Mouse (Mus musculus) embryonic facial prominence, embryonic 10.5 days (tissue): ENCODE results near the gene Rps6ka2. TPM values are rescaled to one million over a fixed set of nuclear protein-coding genes. Genes with fewer than 3 reads are reported as not detected.

ENCODE experiments used
- DNase-seq: peaks from one replicate; pipeline ENCODE4 v3.0.0-alpha.2; 2017; ENCODE audit warnings: low spot score
- H3K27ac ChIP-seq: fragments of 300-500 bp; sonication (generic); replicated peaks from 2 replicates; pipeline ENCODE4 v1.5.1; 2016; ENCODE audit warnings: mild to moderate bottlenecking
- H3K27me3 ChIP-seq: fragments of 300-500 bp; sonication (generic); replicated peaks from 2 replicates; pipeline ENCODE4 v1.6.1; 2016; ENCODE audit warnings: low read depth, mild to moderate bottlenecking; ENCODE audit not compliant: poor library complexity, severe bottlenecking
- H3K36me3 ChIP-seq: fragments of 300-500 bp; sonication (generic); replicated peaks from 2 replicates; pipeline ENCODE4 v1.6.1; 2016; ENCODE audit warnings: mild to moderate bottlenecking, moderate library complexity
- H3K4me1 ChIP-seq: fragments of 300-500 bp; sonication (generic); 2 replicates; pipeline ENCODE4 v1.6.1; 2016
- H3K4me3 ChIP-seq: fragments of 300-500 bp; sonication (generic); 2 replicates; pipeline ENCODE4 v1.5.1; 2016; ENCODE audit warnings: mild to moderate bottlenecking, moderate library complexity
- H3K9me3 ChIP-seq: fragments of 300-500 bp; sonication (generic); 2 replicates; pipeline ENCODE4 v1.6.1; 2016; ENCODE audit warnings: mild to moderate bottlenecking
- WGBS: fragments of 180-500 bp; shearing (Covaris S2); methylation state at CpG from one replicate; pipeline ENCODE4 v1.1.7; 2016; 5-methylcytosine and 5-hydroxymethylcytosine counted together
- polyA plus RNA-seq: library from polyadenylated mRNA; unstranded; fragments of >200 nt; fragmentation: Nextera tagmentation; extraction: Ambion mirVana; gene quantifications from 2 replicates; pipeline ENCODE4 v1.2.1, GENCODE M21; 2016

Rps6ka2 gene
- polyA plus RNA-seq, 1 experiment from 2014 or later = 27.7 TPM

GRCm38 (mm10) chr17:7240526-7240925 is 70.6 kb downstream of the Rps6ka2 start:
- Histone ChIP-seq H3K4me1 (peaks cover 3% of the 10 kb centered on the region; the same call in 1 of the 2 replicates), H3K36me3 (peaks cover 33% of the 10 kb centered on the region), H3K27me3 (no peaks in the 10 kb centered on the region), H3K4me3 (no peak overlapping the region), H3K9me3 (0 out of 2 replicates have a peak, but pooled peaks cover 4% of the 10 kb centered on the region), H3K27ac (no peak overlapping the region)
- WGBS = 82% methylated on average over 4 of the region's 4 CpGs
- no peak for DNase-seq

GRCm38 (mm10) chr17:7245078-7245477 is 75.2 kb downstream of the Rps6ka2 start:
- WGBS = 92% methylated on average over 6 of the region's 6 CpGs
- DNase-seq = no peak
- no peaks in the 10 kb centered on the region for H3K27me3 ChIP-seq
- H3K4me3 ChIP-seq = no peak overlapping the region
- no peaks in the 10 kb centered on the region; the same call in 1 of the 2 replicates for H3K4me1 ChIP-seq
- H3K27ac ChIP-seq = no peak overlapping the region; the same call in 1 of the 2 replicates
- peaks cover 20% of the 10 kb centered on the region for H3K36me3 ChIP-seq
- H3K9me3 ChIP-seq = no peaks in the 10 kb centered on the region

- Histone ChIP-seq H3K36me3 (peaks cover 33% of the 10 kb centered on the region), H3K4me1 (no peaks in the 10 kb centered on the region), H3K4me3 (no peak overlapping the region), H3K27ac (no peak overlapping the region), H3K27me3 (no peaks in the 10 kb centered on the region), H3K9me3 (no peaks in the 10 kb centered on the region)
- 71% methylated on average over 6 of the region's 6 CpGs for WGBS
- DNase-seq = no peak
Measured at GRCm38 (mm10) chr17:7246893-7247556, 77.1 kb downstream of the Rps6ka2 start.

DNA sequence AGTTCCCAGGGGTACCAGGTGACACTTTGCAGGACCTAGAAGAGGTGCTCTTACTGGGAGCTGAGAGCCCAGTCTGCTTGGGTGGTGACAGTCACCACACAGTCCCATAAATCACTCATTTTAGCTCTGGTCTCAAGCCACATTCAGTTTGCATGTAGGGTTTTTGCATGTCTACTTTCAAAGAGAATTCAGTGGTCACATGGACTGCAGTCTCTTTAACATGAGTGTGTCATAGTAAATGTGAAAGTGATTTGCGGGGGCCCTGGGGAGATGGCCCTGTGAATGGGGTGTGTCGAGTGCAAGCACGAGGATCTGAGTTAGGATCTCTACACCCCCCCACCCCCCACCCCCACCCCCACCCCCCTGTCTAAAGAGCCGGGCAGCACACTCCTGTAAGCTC is 80.5 kb downstream of the Rps6ka2 start:
- H3K27me3 ChIP-seq = no peaks in the 10 kb centered on the region
- DNase-seq = no peak
- no peaks in the 10 kb centered on the region for H3K4me1 ChIP-seq
- peaks cover 49% of the 10 kb centered on the region for H3K36me3 ChIP-seq
- 86% methylated on average over 4 of the region's 4 CpGs for WGBS
- no peak overlapping the region for H3K4me3 ChIP-seq
- no peaks in the 10 kb centered on the region for H3K9me3 ChIP-seq
- H3K27ac ChIP-seq = no peak overlapping the region

DNA sequence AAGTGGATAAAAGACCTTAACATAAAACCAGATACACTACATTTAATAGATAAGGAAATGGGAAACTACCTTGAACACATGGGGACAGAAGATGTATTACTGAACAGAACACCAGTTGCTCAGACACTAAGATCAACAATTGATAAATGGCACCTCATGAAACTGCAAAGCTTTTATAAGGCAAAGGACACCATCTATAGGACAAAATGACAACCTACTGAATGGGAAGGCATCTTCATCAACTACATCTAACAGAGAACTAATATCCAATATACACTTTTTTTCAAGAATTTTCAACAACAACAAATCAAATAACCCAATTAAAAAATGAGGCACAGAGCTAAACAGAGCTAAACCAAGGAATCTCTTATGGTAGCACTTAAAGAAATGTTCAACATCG is 87.3 kb downstream of the Rps6ka2 start:
- Histone ChIP-seq H3K4me1 (peaks cover 32% of the 10 kb centered on the region), H3K9me3 (no peaks in the 10 kb centered on the region), H3K4me3 (no peak overlapping the region), H3K27me3 (no peaks in the 10 kb centered on the region), H3K36me3 (peaks cover 41% of the 10 kb centered on the region), H3K27ac (no peak overlapping the region)
- no peak for DNase-seq
- WGBS = 88% methylated on average over 1 of the region's 1 CpGs

DNA sequence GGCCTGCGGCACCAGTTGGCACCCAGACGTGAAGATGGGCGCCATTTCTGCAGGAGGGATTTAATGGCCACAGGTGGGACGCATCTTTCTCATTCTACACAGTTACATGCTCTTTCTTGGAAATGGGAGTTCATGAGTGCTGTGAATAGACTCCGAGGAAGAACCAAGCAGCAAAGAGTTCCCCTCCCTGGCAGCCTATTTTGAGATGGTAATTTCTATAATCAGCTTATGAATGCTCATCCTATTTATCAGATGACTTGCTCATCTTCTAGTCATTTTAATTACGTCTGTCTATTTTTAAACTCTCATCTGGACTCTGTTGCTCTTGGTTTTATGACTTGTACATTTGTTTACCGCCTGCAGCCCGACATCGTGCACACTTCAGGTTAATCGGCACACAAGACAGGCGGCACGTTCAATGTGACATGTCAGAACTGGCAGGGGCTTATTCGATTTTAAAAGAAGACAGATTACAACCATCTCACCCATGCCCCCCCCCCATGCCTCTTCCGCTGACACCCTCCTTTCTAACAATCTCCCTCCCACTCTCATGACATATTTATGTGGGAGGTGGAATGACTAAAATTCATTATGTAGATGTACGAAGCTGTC is 88.9 kb downstream of the Rps6ka2 start:
- H3K27ac ChIP-seq = no peak overlapping the region
- H3K4me3 ChIP-seq = no peak overlapping the region
- DNase-seq = no peak
- WGBS = 91% methylated on average over 15 of the region's 15 CpGs
- H3K36me3 ChIP-seq = peaks cover 45% of the 10 kb centered on the region
- no peaks in the 10 kb centered on the region for H3K27me3 ChIP-seq
- no peaks in the 10 kb centered on the region for H3K9me3 ChIP-seq
- peaks cover 35% of the 10 kb centered on the region for H3K4me1 ChIP-seq

DNA sequence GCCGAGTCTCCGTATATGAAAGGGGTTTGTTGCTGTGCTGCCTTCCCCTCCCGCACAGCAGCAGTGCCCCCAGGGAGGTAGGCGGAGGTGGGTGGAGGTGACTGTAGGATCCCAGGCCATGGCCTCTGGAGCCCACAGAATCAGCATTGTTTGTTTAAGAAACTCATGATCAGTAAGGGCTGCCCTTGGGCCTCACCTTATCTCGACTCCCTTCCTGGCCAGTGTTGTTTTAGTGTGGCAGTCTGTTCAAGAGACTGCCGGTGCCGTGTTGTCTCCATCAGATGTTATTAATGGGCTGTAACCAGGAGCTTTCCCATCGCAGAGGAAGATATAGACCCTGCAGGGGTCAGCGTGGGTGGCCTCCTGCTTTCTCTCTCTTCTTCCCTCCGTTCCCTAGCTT is 90.4 kb downstream of the Rps6ka2 start:
- WGBS = 26% methylated on average over 10 of the region's 10 CpGs
- Histone ChIP-seq H3K4me1 (peaks cover 38% of the 10 kb centered on the region), H3K27me3 (no peaks in the 10 kb centered on the region), H3K9me3 (no peaks in the 10 kb centered on the region), H3K36me3 (peaks cover 44% of the 10 kb centered on the region), H3K27ac (peak overlapping the region; percentile 57), H3K4me3 (no peak overlapping the region)
- peak; percentile 24 for DNase-seq

DNA sequence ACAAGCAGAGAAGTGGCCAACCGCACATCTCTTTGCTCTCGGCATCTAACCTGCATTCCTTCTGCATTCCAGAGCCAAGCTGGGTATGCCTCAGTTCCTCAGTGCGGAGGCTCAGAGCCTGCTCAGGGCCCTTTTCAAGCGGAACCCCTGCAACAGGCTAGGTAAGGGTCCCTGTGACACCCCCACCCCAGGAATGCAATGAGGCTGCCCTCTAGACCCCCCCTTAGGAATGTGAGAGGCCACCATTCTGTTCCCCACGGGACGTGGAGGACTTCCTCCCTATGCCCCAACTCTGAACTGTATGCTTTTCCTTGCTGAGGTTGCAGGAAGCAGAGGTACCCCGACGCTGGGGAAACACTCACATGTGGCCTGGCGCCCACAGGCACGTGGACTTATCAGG is 92.1 kb downstream of the Rps6ka2 start:
- 17% methylated on average over 10 of the region's 10 CpGs for WGBS
- Histone ChIP-seq H3K27me3 (no peaks in the 10 kb centered on the region), H3K4me1 (peaks cover 52% of the 10 kb centered on the region), H3K36me3 (peaks cover 34% of the 10 kb centered on the region), H3K4me3 (no peak overlapping the region), H3K27ac (peak overlapping the region; percentile 59), H3K9me3 (no peaks in the 10 kb centered on the region)
- DNase-seq = peak; percentile 71

- WGBS = 89% methylated on average over 4 of the region's 4 CpGs
- peaks cover 56% of the 10 kb centered on the region for H3K4me1 ChIP-seq
Measured at GRCm38 (mm10) chr17:7262620-7263019, 92.7 kb downstream of the Rps6ka2 start.

DNA sequence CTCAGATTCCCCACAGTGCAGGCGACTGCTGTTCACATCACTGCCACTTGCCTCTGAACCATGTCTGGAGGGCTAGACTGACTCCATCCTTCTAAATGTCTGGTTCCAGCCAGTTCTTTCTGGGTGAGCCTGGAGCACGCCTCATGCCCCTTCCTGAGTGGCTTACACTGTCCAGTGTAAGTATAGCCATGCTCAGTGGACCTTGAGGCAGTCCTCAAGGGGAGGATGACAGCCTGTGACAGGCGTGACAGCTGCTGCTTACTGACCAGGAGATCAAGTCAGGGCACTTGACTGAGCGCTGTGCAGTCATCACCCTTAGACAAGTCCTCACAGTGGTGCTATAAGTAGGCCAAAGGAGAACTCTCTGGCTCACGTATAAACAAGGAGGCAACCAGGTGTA is 94.7 kb downstream of the Rps6ka2 start:
- H3K27ac ChIP-seq = no peak overlapping the region
- no peak overlapping the region for H3K4me3 ChIP-seq
- no peaks in the 10 kb centered on the region for H3K9me3 ChIP-seq
- DNase-seq = no peak
- H3K4me1 ChIP-seq = peaks cover 68% of the 10 kb centered on the region
- WGBS = 90% methylated on average over 5 of the region's 5 CpGs
- peaks cover 21% of the 10 kb centered on the region for H3K36me3 ChIP-seq
- no peaks in the 10 kb centered on the region for H3K27me3 ChIP-seq

More at GRCm38 (mm10) chr17:7262620-7263019, 92.7 kb downstream of the Rps6ka2 start:
- H3K27me3 ChIP-seq = no peaks in the 10 kb centered on the region
- DNase-seq = no peak
- H3K9me3 ChIP-seq = no peaks in the 10 kb centered on the region
- no peak overlapping the region for H3K4me3 ChIP-seq
- no peak overlapping the region for H3K27ac ChIP-seq
- H3K36me3 ChIP-seq = peaks cover 33% of the 10 kb centered on the region

DNA sequence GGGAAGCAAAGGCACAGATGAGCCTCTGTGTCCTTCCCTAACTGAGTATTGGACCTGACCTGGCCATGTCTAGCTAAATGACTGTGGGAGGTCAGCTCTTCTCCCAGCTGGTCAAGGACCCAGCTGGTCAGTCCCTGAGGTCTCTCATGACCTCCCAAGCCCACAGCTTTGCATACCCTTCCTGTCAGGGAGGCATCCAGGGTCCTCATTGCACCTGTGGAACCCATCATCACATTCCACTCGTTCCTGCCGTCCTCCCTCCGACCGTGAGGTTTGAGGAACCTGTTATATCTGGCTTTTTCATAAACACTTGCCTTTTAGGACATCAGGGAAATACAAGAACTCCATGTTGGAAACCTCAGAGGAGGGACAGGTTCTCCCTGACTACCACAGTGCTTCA is 95.4 kb downstream of the Rps6ka2 start:
- H3K27me3 ChIP-seq = no peaks in the 10 kb centered on the region
- H3K9me3 ChIP-seq = no peaks in the 10 kb centered on the region
- H3K4me1 ChIP-seq = peaks cover 68% of the 10 kb centered on the region
- no peak for DNase-seq
- WGBS = 84% methylated on average over 4 of the region's 4 CpGs
- H3K36me3 ChIP-seq = peaks cover 21% of the 10 kb centered on the region
- H3K4me3 ChIP-seq = no peak overlapping the region
- H3K27ac ChIP-seq = no peak overlapping the region

DNA sequence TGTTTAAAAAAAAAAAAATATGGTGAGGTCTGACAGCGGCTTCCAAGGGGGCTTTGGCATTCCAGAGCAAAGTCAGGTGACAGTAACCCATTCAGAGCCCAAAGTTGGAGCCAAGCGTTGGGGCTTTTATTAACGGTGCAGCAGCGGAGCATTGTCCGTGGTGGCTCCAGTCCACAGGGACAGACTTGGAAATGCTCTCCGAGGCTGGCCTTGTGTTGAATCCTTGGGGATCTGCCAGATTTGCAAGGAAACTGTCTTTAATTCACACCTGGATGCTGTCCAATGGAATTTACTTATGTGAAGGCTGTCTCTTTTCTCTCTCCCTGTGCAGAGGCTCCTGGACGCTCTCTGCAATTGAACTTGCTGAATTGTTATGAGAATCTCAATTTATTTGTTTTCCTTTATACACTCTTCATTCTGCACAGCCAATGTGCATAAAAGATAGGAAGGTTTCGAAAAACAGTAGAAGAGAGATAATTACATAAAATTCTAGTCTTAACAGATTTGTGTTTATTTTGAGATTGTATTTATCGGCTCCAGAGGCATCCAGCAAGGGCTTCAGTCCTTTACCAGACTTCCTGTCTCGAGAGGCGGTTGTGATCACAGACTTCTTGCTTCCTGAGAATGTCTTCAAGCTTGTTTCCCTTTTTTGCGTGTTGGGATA is 95.9 kb downstream of the Rps6ka2 start:
- H3K27ac ChIP-seq = no peak overlapping the region
- peaks cover 68% of the 10 kb centered on the region for H3K4me1 ChIP-seq
- no peak overlapping the region for H3K4me3 ChIP-seq
- H3K36me3 ChIP-seq = peaks cover 19% of the 10 kb centered on the region
- 64% methylated on average over 12 of the region's 12 CpGs for WGBS
- no peak for DNase-seq
- no peaks in the 10 kb centered on the region for H3K27me3 ChIP-seq
- H3K9me3 ChIP-seq = no peaks in the 10 kb centered on the region

- H3K36me3 ChIP-seq = peaks cover 18% of the 10 kb centered on the region
- H3K9me3 ChIP-seq = no peaks in the 10 kb centered on the region
- no peaks in the 10 kb centered on the region for H3K27me3 ChIP-seq
- 87% methylated on average over 2 of the region's 2 CpGs for whole genome bisulfite sequencing
- DNase-seq = no peak
- peaks cover 68% of the 10 kb centered on the region for H3K4me1 ChIP-seq
- H3K4me3 ChIP-seq = no peak overlapping the region
- no peak overlapping the region for H3K27ac ChIP-seq
Measured at GRCm38 (mm10) chr17:7267843-7268242, 97.9 kb downstream of the Rps6ka2 start.
